Mouse (Mus musculus): ENCODE measurements at regions not wholly inside any gene's neighbourhood (a gene's known extent, or its start where the extent isn't known, plus 50 kb on each side); places are given as distances from the start of the nearest gene placed in this dataset.

- DNase-seq (ENCODE audit: low spot score) (no peak), ATAC-seq (no peak)
- no peaks in the 10 kb centered on the region for H3K27me3 ChIP-seq (replicated peaks; ENCODE audit: control insufficient read depth, insufficient read depth, low read length)
- H3K4me2 ChIP-seq (ENCODE audit: low read length): no peak overlapping the region
- H3K9ac ChIP-seq (ENCODE audit: low read length): no peak overlapping the region
- H3K36me3 ChIP-seq (ENCODE audit: control insufficient read depth, insufficient read depth, low read length): no peaks in the 10 kb centered on the region
- 92% methylated on average over 2 of the region's 2 CpGs for WGBS
- H3K4me3 ChIP-seq (ENCODE audit: low read depth, low read length): no peak overlapping the region
- H3K27ac ChIP-seq (ENCODE audit: low read depth, low read length): no peak overlapping the region
- peaks cover 3% of the 10 kb centered on the region; the same call in 1 of the 2 replicates for H3K4me1 ChIP-seq (ENCODE audit: control insufficient read depth, insufficient read depth, low read length)
- no peaks in the 10 kb centered on the region for H3K9me3 ChIP-seq (replicated peaks; ENCODE audit: control insufficient read depth, low read length)
Observed at GRCm38 (mm10) chr3:19829752-19830151, 127.1 kb upstream of the Cp start.

- 52% methylated on average over 6 of the region's 6 CpGs for WGBS
- H3K27ac ChIP-seq (ENCODE audit: low read depth, low read length): peak overlapping the region; percentile 33; the same call in 1 of the 2 replicates
Observed at GRCm38 (mm10) chr3:19848031-19848735, 108.7 kb upstream of the Cp start.

GRCm38 (mm10) chr3:19848736-19849269 lies 108.1 kb upstream of the Cp start:
- H3K9me3 ChIP-seq (replicated peaks; ENCODE audit: control insufficient read depth, low read length): no peaks in the 10 kb centered on the region
- H3K4me2 ChIP-seq (ENCODE audit: low read length): no peak overlapping the region
- H3K27me3 ChIP-seq (replicated peaks; ENCODE audit: control insufficient read depth, insufficient read depth, low read length): no peaks in the 10 kb centered on the region
- no peak overlapping the region for H3K27ac ChIP-seq (ENCODE audit: low read depth, low read length)
- no peaks in the 10 kb centered on the region for H3K36me3 ChIP-seq (ENCODE audit: control insufficient read depth, insufficient read depth, low read length)
- H3K9ac ChIP-seq (ENCODE audit: low read length): no peak overlapping the region
- WGBS: 26% methylated on average over 1 of the region's 1 CpGs
- ATAC-seq: peak; percentile 60
- H3K4me3 ChIP-seq (ENCODE audit: low read depth, low read length): no peak overlapping the region
- no peaks in the 10 kb centered on the region for H3K4me1 ChIP-seq (ENCODE audit: control insufficient read depth, insufficient read depth, low read length)
- peak; percentile 31 for DNase-seq (ENCODE audit: low spot score)

More at GRCm38 (mm10) chr3:19848031-19848735, 108.7 kb upstream of the Cp start:
- Histone ChIP-seq H3K27me3 (replicated peaks; ENCODE audit: control insufficient read depth, insufficient read depth, low read length) (no peaks in the 10 kb centered on the region), H3K4me3 (ENCODE audit: low read depth, low read length) (no peak overlapping the region), H3K4me2 (ENCODE audit: low read length) (no peak overlapping the region), H3K4me1 (ENCODE audit: control insufficient read depth, insufficient read depth, low read length) (no peaks in the 10 kb centered on the region), H3K9me3 (replicated peaks; ENCODE audit: control insufficient read depth, low read length) (no peaks in the 10 kb centered on the region), H3K9ac (ENCODE audit: low read length) (no peak overlapping the region), H3K36me3 (ENCODE audit: control insufficient read depth, insufficient read depth, low read length) (no peaks in the 10 kb centered on the region)
- ATAC-seq (peak; percentile 84), DNase-seq (ENCODE audit: low spot score) (peak; percentile 76)

- 72% methylated on average over 2 of the region's 2 CpGs for WGBS
- no peaks in the 10 kb centered on the region for H3K27me3 ChIP-seq (replicated peaks; ENCODE audit: control insufficient read depth, insufficient read depth, low read length)
- H3K27ac ChIP-seq (ENCODE audit: low read depth, low read length): no peak overlapping the region
- H3K9me3 ChIP-seq (replicated peaks; ENCODE audit: control insufficient read depth, low read length): no peaks in the 10 kb centered on the region
- H3K4me2 ChIP-seq (ENCODE audit: low read length): no peak overlapping the region
- no peak overlapping the region for H3K9ac ChIP-seq (ENCODE audit: low read length)
- ATAC-seq: no peak
- H3K4me1 ChIP-seq (ENCODE audit: control insufficient read depth, insufficient read depth, low read length): no peaks in the 10 kb centered on the region
- DNase-seq (ENCODE audit: low spot score): no peak
- no peak overlapping the region for H3K4me3 ChIP-seq (ENCODE audit: low read depth, low read length)
- no peaks in the 10 kb centered on the region for H3K36me3 ChIP-seq (ENCODE audit: control insufficient read depth, insufficient read depth, low read length)
Observed at GRCm38 (mm10) chr3:19882623-19883022, 74.2 kb upstream of the Cp start.

GRCm38 (mm10) chr3:19888405-19888804 lies 68.4 kb upstream of the Cp start:
- DNase-seq (ENCODE audit: low spot score) (peak; percentile 7), ATAC-seq (no peak; the same call in 1 of the 2 replicates)
- no peak overlapping the region for H3K4me3 ChIP-seq (ENCODE audit: low read depth, low read length)
- H3K36me3 ChIP-seq (ENCODE audit: control insufficient read depth, insufficient read depth, low read length): no peaks in the 10 kb centered on the region
- H3K9ac ChIP-seq (ENCODE audit: low read length): no peak overlapping the region
- no peaks in the 10 kb centered on the region for H3K27me3 ChIP-seq (replicated peaks; ENCODE audit: control insufficient read depth, insufficient read depth, low read length)
- no peaks in the 10 kb centered on the region for H3K4me1 ChIP-seq (ENCODE audit: control insufficient read depth, insufficient read depth, low read length)
- no peak overlapping the region for H3K4me2 ChIP-seq (ENCODE audit: low read length)
- no peak overlapping the region for H3K27ac ChIP-seq (ENCODE audit: low read depth, low read length)
- no peaks in the 10 kb centered on the region for H3K9me3 ChIP-seq (replicated peaks; ENCODE audit: control insufficient read depth, low read length)

GRCm38 (mm10) chr3:19894258-19894629 lies 62.6 kb upstream of the Cp start:
- no peaks in the 10 kb centered on the region; the same call in 1 of the 2 replicates for H3K36me3 ChIP-seq (ENCODE audit: control insufficient read depth, insufficient read depth, low read length)
- H3K9me3 ChIP-seq (replicated peaks; ENCODE audit: control insufficient read depth, low read length): no peaks in the 10 kb centered on the region
- no peaks in the 10 kb centered on the region for H3K27me3 ChIP-seq (replicated peaks; ENCODE audit: control insufficient read depth, insufficient read depth, low read length)
- H3K4me1 ChIP-seq (ENCODE audit: control insufficient read depth, insufficient read depth, low read length): peaks cover 14% of the 10 kb centered on the region
- H3K4me3 ChIP-seq (ENCODE audit: low read depth, low read length): peak overlapping the region; percentile 83
- no peak overlapping the region for H3K27ac ChIP-seq (ENCODE audit: low read depth, low read length)
- ATAC-seq (no peak), DNase-seq (ENCODE audit: low spot score) (no peak)
- H3K4me2 ChIP-seq (ENCODE audit: low read length): peak overlapping the region; percentile 48
- 6% methylated on average over 10 of the region's 10 CpGs for WGBS
- peak overlapping the region; percentile 36 for H3K9ac ChIP-seq (ENCODE audit: low read length)

DNA sequence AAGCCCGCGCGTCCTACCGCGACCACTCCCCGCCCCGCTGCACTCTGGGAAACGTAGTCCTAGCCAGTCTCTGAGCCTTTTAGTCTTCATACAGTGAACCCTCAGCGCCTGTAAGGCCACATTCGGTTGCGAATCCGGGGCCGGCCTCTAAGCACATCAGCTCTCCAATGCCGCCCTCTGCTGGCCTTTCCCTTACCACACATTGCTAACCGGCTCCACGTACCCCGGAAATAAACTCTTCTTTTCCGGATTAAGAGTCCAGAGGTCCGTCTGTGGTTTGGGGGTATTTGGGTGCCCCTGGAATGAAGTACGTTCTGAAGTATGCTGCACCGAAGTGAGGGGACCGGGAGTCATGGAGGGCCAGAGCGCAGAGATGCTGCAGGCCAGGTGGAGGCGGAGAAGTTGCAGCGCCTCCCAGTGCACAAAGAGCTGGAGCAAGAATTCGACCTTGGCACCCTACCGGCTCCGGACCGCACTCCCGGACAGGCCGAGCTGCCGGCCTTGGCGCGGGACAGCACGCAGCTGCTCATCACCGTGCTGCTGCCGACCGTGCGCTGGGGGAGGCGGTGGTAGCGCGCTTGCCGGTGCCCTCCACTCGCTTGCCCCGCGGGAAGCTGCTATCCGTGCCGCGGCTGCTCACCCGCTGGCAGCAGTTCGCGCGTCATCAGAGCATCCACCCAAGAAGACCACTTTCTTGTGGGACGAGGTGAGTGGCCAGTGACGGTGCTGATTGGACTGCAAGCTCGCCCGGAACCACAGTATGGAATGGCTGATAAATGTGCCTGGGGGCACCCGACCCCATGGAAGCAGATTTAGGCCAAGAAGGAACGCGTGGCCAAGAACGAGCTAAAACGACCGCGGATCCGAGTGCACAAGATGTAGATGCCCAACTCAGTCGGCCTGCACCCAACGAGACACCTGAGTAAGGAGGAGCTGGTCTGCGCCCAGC lies 62.0 kb upstream of the Cp start:
- peak; percentile 100 for ATAC-seq
- Histone ChIP-seq H3K4me3 (ENCODE audit: low read depth, low read length) (peak overlapping the region; percentile 83), H3K27ac (ENCODE audit: low read depth, low read length) (peak overlapping the region; percentile 74), H3K9me3 (replicated peaks; ENCODE audit: control insufficient read depth, low read length) (no peaks in the 10 kb centered on the region), H3K36me3 (ENCODE audit: control insufficient read depth, insufficient read depth, low read length) (no peaks in the 10 kb centered on the region; the same call in 1 of the 2 replicates), H3K4me2 (ENCODE audit: low read length) (peak overlapping the region; percentile 86), H3K27me3 (replicated peaks; ENCODE audit: control insufficient read depth, insufficient read depth, low read length) (no peaks in the 10 kb centered on the region), H3K4me1 (ENCODE audit: control insufficient read depth, insufficient read depth, low read length) (peaks cover 14% of the 10 kb centered on the region), H3K9ac (ENCODE audit: low read length) (peak overlapping the region; percentile 93)
- WGBS: under 1% methylated on average over 68 of the region's 68 CpGs
- peak; percentile 98 for DNase-seq (ENCODE audit: low spot score)

DNA sequence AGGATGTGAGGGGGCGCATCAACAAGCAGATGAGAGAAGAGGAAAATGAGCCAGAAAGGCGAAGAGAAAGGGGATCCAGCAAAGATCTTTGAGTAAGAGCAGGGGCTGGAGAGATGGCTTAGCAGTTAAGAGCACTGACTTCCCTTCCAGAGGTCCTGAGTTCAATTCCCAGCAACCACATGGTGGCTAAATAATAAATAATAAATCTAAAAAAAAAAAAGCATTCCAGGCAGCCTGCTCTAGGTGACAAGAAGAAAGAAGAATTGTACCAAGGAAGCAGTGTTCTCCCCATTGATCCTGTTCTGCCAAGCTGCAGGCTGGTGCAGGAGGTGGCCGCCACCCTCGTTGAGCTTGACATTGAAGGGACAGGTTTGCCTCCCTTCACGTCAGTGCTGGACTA lies 61.1 kb upstream of the Cp start:
- Histone ChIP-seq H3K4me1 (ENCODE audit: control insufficient read depth, insufficient read depth, low read length) (peaks cover 14% of the 10 kb centered on the region), H3K36me3 (ENCODE audit: control insufficient read depth, insufficient read depth, low read length) (no peaks in the 10 kb centered on the region; the same call in 1 of the 2 replicates), H3K27ac (ENCODE audit: low read depth, low read length) (no peak overlapping the region), H3K9me3 (replicated peaks; ENCODE audit: control insufficient read depth, low read length) (no peaks in the 10 kb centered on the region), H3K27me3 (replicated peaks; ENCODE audit: control insufficient read depth, insufficient read depth, low read length) (no peaks in the 10 kb centered on the region), H3K4me2 (ENCODE audit: low read length) (peak overlapping the region; percentile 86), H3K4me3 (ENCODE audit: low read depth, low read length) (peak overlapping the region; percentile 83), H3K9ac (ENCODE audit: low read length) (peak overlapping the region; percentile 93)
- DNase-seq (ENCODE audit: low spot score): no peak
- no peak for ATAC-seq
- 26% methylated on average over 5 of the region's 5 CpGs for WGBS
